Mouse (Mus musculus): Measurements from ENCODE around the gene Blvra. TPM values are rescaled to one million over a fixed set of nuclear protein-coding genes. Genes with fewer than 3 reads are reported as not detected.
"Not testable (repeated sequence)": the region's sequence is repeated elsewhere in the genome, so short reads cannot be mapped to it uniquely, and the experiment has no call there.

Gene Blvra
- polyA plus RNA-seq, 1 experiment from 2014 or later: 55.2 TPM

DNA sequence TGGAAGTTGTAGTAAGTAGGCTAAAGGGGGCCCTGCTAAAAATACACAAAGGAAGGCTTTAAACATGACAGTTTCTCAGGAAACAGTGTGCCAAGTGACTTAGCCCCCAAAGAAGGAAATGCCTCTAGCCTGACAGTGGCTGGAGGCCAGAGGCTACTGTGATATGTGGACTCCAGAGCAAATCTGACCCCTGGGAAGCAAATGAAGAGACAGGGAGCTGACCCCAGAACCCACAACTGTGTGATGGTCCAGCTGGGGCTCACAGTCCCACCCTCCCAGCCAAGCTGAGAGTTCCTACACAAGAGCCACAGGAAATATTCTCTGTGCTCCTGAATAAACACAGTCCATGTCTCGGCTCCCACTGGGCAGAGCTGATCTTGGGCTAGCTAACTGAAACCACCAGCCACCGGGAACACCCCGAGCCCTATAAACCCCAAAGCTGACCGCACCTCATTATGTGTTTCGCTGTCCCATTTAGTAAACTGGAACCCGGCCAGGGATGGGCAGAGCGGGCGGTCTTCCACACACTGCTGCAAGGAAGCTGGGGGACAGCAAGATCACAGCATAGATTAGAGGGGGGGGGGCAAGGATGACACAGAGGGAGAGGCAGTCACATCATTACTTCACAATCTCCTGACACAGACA is 51.2 kb downstream of the Blvra start:
- H3K4me1 ChIP-seq (replicated peaks; ENCODE audit: control insufficient read depth, insufficient read depth, low read length): no peaks in the 10 kb centered on the region
- 92% methylated on average over 8 of the region's 8 CpGs for WGBS
- H3K9ac ChIP-seq (ENCODE audit: low read length): no peak overlapping the region
- no peak overlapping the region for H3K4me3 ChIP-seq (ENCODE audit: low read depth, low read length)
- peaks cover 87% of the 10 kb centered on the region for H3K36me3 ChIP-seq (ENCODE audit: control insufficient read depth, insufficient read depth, low read length)
- DNase-seq (ENCODE audit: low spot score) (no peak), ATAC-seq (replicated peaks; ENCODE audit: low FRiP score, low TSS enrichment, low read depth) (no peak)
- H3K9me3 ChIP-seq (ENCODE audit: control insufficient read depth, low read length): no peaks in the 10 kb centered on the region
- H3K27ac ChIP-seq (ENCODE audit: low read depth): no peak overlapping the region
- H3K27me3 ChIP-seq (replicated peaks; ENCODE audit: control insufficient read depth, insufficient read depth, low read length): no peaks in the 10 kb centered on the region
- H3K4me2 ChIP-seq (ENCODE audit: low read length): no peak overlapping the region

DNA sequence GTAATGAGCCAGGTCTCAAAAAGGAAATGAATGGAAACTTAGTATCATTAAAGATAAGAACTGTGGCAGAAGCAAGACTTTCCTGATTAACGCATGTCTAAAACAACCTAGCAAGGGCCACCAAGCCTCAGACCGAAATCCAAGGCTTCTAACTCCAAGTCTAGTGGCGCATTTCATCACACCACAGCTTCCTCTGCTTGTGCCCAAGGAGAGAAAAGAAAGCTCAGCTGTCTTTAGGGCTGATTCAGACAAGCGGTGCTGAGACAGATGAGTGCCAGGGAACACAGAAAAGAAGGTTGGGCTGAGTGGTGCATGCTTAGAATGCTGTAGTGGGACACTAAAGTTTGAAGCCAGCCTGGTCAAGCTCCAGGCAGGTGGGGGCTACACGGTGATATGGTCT is 58.5 kb downstream of the Blvra start:
- 84% methylated on average over 5 of the region's 5 CpGs for WGBS
- Histone ChIP-seq H3K4me2 (ENCODE audit: low read length) (no peak overlapping the region), H3K4me1 (replicated peaks; ENCODE audit: control insufficient read depth, insufficient read depth, low read length) (peaks cover 14% of the 10 kb centered on the region), H3K4me3 (ENCODE audit: low read depth, low read length) (no peak overlapping the region), H3K9me3 (ENCODE audit: control insufficient read depth, low read length) (no peaks in the 10 kb centered on the region), H3K9ac (ENCODE audit: low read length) (no peak overlapping the region), H3K27me3 (replicated peaks; ENCODE audit: control insufficient read depth, insufficient read depth, low read length) (no peaks in the 10 kb centered on the region), H3K36me3 (ENCODE audit: control insufficient read depth, insufficient read depth, low read length) (peaks cover 36% of the 10 kb centered on the region), H3K27ac (ENCODE audit: low read depth) (no peak overlapping the region)
- no peak for ATAC-seq (replicated peaks; ENCODE audit: low FRiP score, low TSS enrichment, low read depth)
- DNase-seq (ENCODE audit: low spot score): no peak

DNA sequence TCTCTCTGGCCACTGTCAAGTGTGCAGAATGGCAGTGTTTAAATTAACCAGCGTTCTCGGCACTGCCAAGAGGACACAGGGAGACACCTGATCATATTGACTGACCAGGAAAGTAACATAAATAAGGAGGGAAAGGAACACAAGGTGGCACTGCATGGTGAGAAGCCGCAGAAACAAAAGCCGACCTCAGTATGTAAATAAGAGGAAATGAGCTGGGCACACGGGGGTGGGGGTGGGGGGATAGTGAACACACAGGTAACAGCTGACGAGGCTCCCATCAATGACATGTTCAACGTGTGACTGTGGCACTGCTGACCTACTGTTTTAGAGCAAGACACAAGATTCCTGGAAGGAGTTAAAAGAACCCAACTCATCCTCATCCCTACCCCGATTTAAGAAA is 60.9 kb downstream of the Blvra start:
- Histone ChIP-seq H3K27me3 (replicated peaks; ENCODE audit: control insufficient read depth, insufficient read depth, low read length) (no peaks in the 10 kb centered on the region), H3K9me3 (ENCODE audit: control insufficient read depth, low read length) (no peaks in the 10 kb centered on the region), H3K9ac (ENCODE audit: low read length) (no peak overlapping the region), H3K4me1 (replicated peaks; ENCODE audit: control insufficient read depth, insufficient read depth, low read length) (peaks cover 14% of the 10 kb centered on the region), H3K36me3 (ENCODE audit: control insufficient read depth, insufficient read depth, low read length) (peaks cover 12% of the 10 kb centered on the region), H3K4me2 (ENCODE audit: low read length) (no peak overlapping the region), H3K4me3 (ENCODE audit: low read depth, low read length) (no peak overlapping the region), H3K27ac (ENCODE audit: low read depth) (no peak overlapping the region)
- ATAC-seq (replicated peaks; ENCODE audit: low FRiP score, low TSS enrichment, low read depth) (no peak), DNase-seq (ENCODE audit: low spot score) (no peak)
- 68% methylated on average over 8 of the region's 8 CpGs for WGBS

DNA sequence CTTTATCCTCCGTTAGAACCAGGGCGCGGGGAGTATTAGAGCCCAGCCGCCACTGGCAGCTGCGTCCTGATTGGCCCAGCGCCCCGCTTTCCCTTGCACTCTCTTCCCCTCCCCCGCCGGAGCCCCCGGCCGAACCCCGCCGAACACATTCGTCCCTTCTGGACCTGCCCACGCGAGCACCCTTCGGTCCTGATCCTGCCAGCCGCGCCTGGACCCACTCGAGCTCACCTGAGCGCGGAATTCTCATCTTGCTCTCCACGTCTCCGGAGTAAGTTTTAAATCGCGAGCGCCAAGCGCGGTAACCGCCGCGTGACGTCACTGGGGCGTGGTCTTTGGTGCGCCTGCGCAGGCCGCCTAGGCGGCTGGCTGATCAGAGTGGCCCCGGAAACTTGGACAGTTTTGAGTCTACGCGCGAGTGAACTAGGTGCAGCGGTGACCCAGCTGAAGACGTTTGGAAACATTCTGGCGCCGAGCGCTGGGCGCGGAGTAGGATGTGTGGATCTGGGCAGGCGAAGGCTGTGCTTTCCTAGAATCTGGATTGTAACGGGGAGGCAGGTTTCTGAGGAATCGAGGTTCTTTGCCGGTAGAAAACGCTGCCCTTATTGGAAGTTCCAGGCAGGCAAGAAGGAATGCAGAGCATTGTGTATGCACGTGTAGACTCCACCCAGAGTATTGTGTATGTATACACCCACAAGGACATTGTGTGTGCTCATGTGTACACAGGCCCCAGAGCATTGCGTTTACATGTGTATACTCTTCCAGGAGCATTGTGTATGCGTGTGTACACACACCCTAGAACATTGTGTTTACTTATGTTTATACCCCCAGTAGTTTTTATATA is 63.4 kb downstream of the Blvra start, which contains the start of gene Ncaph:
TSS of gene Ncaph (minus strand) at position 334 of the 841 bp plus-strand sequence.
- Histone ChIP-seq H3K9me3 (ENCODE audit: control insufficient read depth, low read length) (no peaks in the 10 kb centered on the region), H3K27me3 (replicated peaks; ENCODE audit: control insufficient read depth, insufficient read depth, low read length) (no peaks in the 10 kb centered on the region), H3K36me3 (ENCODE audit: control insufficient read depth, insufficient read depth, low read length) (no peaks in the 10 kb centered on the region; the same call in 1 of the 2 replicates), H3K4me3 (ENCODE audit: low read depth, low read length) (peak within 1 kb of the TSS; percentile 63), H3K4me2 (ENCODE audit: low read length) (peak within 1 kb of the TSS; percentile 59), H3K9ac (ENCODE audit: low read length) (peak within 1 kb of the TSS; percentile 62), H3K4me1 (replicated peaks; ENCODE audit: control insufficient read depth, insufficient read depth, low read length) (peaks cover 14% of the 10 kb centered on the region), H3K27ac (ENCODE audit: low read depth) (peak within 1 kb of the TSS; percentile 87)
- under 1% methylated on average over 53 of the region's 57 CpGs for WGBS
- ATAC-seq (replicated peaks; ENCODE audit: low FRiP score, low TSS enrichment, low read depth) (peak; percentile 89), DNase-seq (ENCODE audit: low spot score) (peak; percentile 100)

DNA sequence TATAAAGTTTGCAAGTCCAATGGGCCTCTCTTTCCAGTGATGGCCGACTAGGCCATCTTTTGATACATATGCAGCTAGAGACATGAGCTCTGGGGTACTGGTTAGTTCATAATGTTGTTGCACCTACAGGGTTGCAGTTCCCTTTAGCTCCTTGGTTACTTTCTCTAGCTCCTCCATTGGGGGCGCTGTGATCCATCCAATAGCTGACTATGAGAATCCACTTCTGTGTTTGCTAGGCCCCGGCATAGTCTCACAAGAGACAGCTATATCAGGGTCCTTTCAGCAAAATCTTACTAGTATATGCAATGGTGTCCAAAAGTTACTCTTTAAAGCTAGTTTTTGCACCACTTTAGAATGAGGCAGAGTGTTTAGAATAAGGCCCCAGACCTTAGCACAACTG is 64.8 kb downstream of the Blvra start:
- not testable (repeated sequence) for H3K9ac ChIP-seq (ENCODE audit: low read length); DNase-seq (ENCODE audit: low spot score); H3K9me3 ChIP-seq (ENCODE audit: control insufficient read depth, low read length); H3K27ac ChIP-seq (ENCODE audit: low read depth); ATAC-seq (replicated peaks; ENCODE audit: low FRiP score, low TSS enrichment, low read depth); H3K27me3 ChIP-seq (replicated peaks; ENCODE audit: control insufficient read depth, insufficient read depth, low read length); H3K4me2 ChIP-seq (ENCODE audit: low read length); H3K4me3 ChIP-seq (ENCODE audit: low read depth, low read length); H3K36me3 ChIP-seq (ENCODE audit: control insufficient read depth, insufficient read depth, low read length)
- H3K4me1 ChIP-seq (replicated peaks; ENCODE audit: control insufficient read depth, insufficient read depth, low read length): peaks cover 14% of the 10 kb centered on the region
- 37% methylated on average over 2 of the region's 3 CpGs for WGBS

DNA sequence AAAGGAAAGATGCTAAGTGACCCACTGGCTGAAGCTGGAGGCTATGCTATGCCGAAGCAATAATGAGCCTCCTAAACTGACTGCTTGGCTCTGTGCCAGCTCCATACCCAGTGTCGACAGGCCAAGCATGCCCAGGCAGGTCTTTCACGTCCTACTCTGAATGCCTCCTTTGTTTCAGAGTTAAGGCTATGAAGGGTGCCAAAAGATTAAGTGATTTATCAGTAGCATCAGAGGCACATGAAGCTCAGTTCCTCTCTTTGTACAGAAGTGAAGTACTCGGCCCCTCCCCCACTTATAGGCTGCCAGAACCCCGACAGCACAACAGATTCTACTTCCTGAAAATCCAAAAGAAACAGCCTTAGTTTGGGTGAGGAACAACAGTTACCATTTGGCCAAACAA is 66.5 kb downstream of the Blvra start:
- Histone ChIP-seq H3K4me1 (replicated peaks; ENCODE audit: control insufficient read depth, insufficient read depth, low read length) (peaks cover 11% of the 10 kb centered on the region), H3K4me2 (ENCODE audit: low read length) (no peak overlapping the region), H3K9me3 (ENCODE audit: control insufficient read depth, low read length) (no peaks in the 10 kb centered on the region; the same call in 1 of the 2 replicates), H3K4me3 (ENCODE audit: low read depth, low read length) (no peak overlapping the region), H3K27me3 (replicated peaks; ENCODE audit: control insufficient read depth, insufficient read depth, low read length) (no peaks in the 10 kb centered on the region), H3K27ac (ENCODE audit: low read depth) (peak overlapping the region; percentile 34; the same call in 1 of the 2 replicates), H3K36me3 (ENCODE audit: control insufficient read depth, insufficient read depth, low read length) (peaks cover 15% of the 10 kb centered on the region), H3K9ac (ENCODE audit: low read length) (no peak overlapping the region)
- WGBS: 12% methylated on average over 5 of the region's 5 CpGs
- peak; percentile 78 for DNase-seq (ENCODE audit: low spot score)
- peak; percentile 42; the same call in 1 of the 2 replicates for ATAC-seq (replicated peaks; ENCODE audit: low FRiP score, low TSS enrichment, low read depth)

DNA sequence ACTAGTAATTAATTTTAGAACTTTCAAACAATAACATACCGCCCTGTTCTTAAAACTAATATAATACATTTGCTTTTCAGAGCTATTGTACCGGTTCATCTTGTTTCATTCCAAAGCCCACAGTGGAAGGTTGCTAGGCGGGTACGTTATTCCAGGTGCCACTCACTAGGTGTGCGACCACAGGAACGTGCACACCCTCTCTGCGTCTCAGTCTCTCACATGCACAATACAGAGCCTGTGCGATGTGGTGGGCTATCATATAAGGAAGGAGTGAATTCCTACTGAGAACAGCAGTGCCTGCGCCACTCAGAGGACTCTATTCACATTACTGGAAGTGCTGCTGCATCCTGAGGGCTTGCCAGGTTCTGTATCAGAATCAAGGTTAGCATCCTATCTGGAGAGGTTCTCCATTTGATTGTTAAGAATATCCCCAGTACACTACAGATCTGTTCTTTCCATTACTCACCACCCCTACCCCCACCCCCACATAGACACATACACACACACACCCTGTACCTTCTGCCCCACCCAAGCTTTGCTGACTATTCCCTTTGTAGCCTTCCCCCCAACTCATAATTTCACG is 67.5 kb downstream of the Blvra start:
- WGBS: 80% methylated on average over 10 of the region's 10 CpGs
- ATAC-seq (replicated peaks; ENCODE audit: low FRiP score, low TSS enrichment, low read depth): no peak
- H3K27ac ChIP-seq (ENCODE audit: low read depth): no peak overlapping the region

DNA sequence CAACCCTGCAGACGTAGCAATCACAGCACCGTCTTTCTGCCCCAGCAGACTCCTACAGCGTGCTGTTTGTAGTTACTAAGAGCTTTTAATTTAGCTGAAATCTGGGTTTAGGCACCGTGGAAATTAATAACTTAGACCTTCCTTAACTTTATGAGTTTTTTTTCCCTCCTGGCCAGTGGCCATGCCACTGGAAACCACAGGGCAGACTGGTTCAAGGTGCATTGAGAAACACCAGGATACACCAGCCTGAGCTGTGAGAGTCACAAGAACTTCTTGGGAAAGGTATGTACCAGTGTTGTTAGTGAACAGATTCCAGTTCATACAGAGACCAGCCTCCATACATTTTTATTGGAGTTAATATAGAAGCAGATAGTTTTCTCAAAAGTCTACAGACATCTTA is 68.0 kb downstream of the Blvra start:
- Histone ChIP-seq H3K27me3 (replicated peaks; ENCODE audit: control insufficient read depth, insufficient read depth, low read length) (no peaks in the 10 kb centered on the region), H3K36me3 (ENCODE audit: control insufficient read depth, insufficient read depth, low read length) (peaks cover 15% of the 10 kb centered on the region), H3K9ac (ENCODE audit: low read length) (no peak overlapping the region), H3K9me3 (ENCODE audit: control insufficient read depth, low read length) (no peaks in the 10 kb centered on the region; the same call in 1 of the 2 replicates), H3K4me3 (ENCODE audit: low read depth, low read length) (no peak overlapping the region), H3K27ac (ENCODE audit: low read depth) (no peak overlapping the region), H3K4me1 (replicated peaks; ENCODE audit: control insufficient read depth, insufficient read depth, low read length) (peaks cover 9% of the 10 kb centered on the region), H3K4me2 (ENCODE audit: low read length) (no peak overlapping the region)
- DNase-seq (ENCODE audit: low spot score) (no peak), ATAC-seq (replicated peaks; ENCODE audit: low FRiP score, low TSS enrichment, low read depth) (no peak)
- 84% methylated on average over 4 of the region's 4 CpGs for WGBS

More for the DNA sequence above, 67.5 kb downstream of the Blvra start:
- H3K36me3 ChIP-seq (ENCODE audit: control insufficient read depth, insufficient read depth, low read length): peaks cover 15% of the 10 kb centered on the region
- no peak overlapping the region for H3K4me3 ChIP-seq (ENCODE audit: low read depth, low read length)
- no peak overlapping the region for H3K9ac ChIP-seq (ENCODE audit: low read length)
- no peaks in the 10 kb centered on the region for H3K27me3 ChIP-seq (replicated peaks; ENCODE audit: control insufficient read depth, insufficient read depth, low read length)
- DNase-seq (ENCODE audit: low spot score): no peak
- H3K9me3 ChIP-seq (ENCODE audit: control insufficient read depth, low read length): no peaks in the 10 kb centered on the region; the same call in 1 of the 2 replicates
- peaks cover 9% of the 10 kb centered on the region for H3K4me1 ChIP-seq (replicated peaks; ENCODE audit: control insufficient read depth, insufficient read depth, low read length)
- H3K4me2 ChIP-seq (ENCODE audit: low read length): no peak overlapping the region
